Mouse (Mus musculus) neural tube, embryonic 14.5 days (tissue): ENCODE data around the gene Ergic3. TPM values are rescaled to one million over a fixed set of nuclear protein-coding genes. Genes with fewer than 3 reads are reported as not detected.

Source experiments
- ATAC-seq: fragments of 200-750 bp; cut with Nextera tagmentation; 2 replicates; pipeline ENCODE4 v1.8.0; 2017; ENCODE audit warnings: low read depth, mild to moderate bottlenecking, moderate TSS enrichment, moderate library complexity
- H3K27ac ChIP-seq: fragments of 300-500 bp; sonication (generic); 2 replicates; pipeline ENCODE4 v1.5.1; 2014; ENCODE audit warnings: low read depth, mild to moderate bottlenecking, control low read depth, low read length, moderate library complexity, mixed read lengths
- H3K27me3 ChIP-seq: fragments of 300-500 bp; sonication (generic); 2 replicates; pipeline ENCODE4 v1.6.1; 2014; ENCODE audit warnings: low read length; ENCODE audit not compliant: control insufficient read depth, insufficient read depth
- H3K36me3 ChIP-seq: fragments of 300-500 bp; sonication (generic); 2 replicates; pipeline ENCODE4 v1.6.1; 2014; ENCODE audit warnings: low read length, mixed read lengths; ENCODE audit not compliant: control insufficient read depth, insufficient read depth
- H3K4me1 ChIP-seq: fragments of 300-500 bp; sonication (generic); 2 replicates; pipeline ENCODE4 v1.6.1; 2014; ENCODE audit warnings: low read length; ENCODE audit not compliant: control insufficient read depth, insufficient read depth
- H3K4me2 ChIP-seq: fragments of 300-500 bp; sonication (generic); 2 replicates; pipeline ENCODE4 v1.6.1; 2014; ENCODE audit warnings: mild to moderate bottlenecking, low read depth, low read length, control low read depth
- H3K4me3 ChIP-seq: fragments of 300-500 bp; sonication (generic); 2 replicates; pipeline ENCODE4 v1.5.1; 2014; ENCODE audit warnings: low read depth, low read length, control low read depth, mixed read lengths
- H3K9ac ChIP-seq: fragments of 300-500 bp; sonication (generic); replicated peaks from 2 replicates; pipeline ENCODE4 v1.6.1; 2014; ENCODE audit warnings: low read depth, mild to moderate bottlenecking, control low read depth, low read length, mixed read lengths
- H3K9me3 ChIP-seq: fragments of 300-500 bp; sonication (generic); 2 replicates; pipeline ENCODE4 v1.6.1; 2016; ENCODE audit warnings: low read length; ENCODE audit not compliant: control insufficient read depth
- WGBS: fragments of 180-500 bp; shearing (Covaris S2); extraction: QIAGEN DNeasy Blood & Tissue Kit; methylation state at CpG from one replicate; pipeline ENCODE4 v1.1.7; 2014; 5-methylcytosine and 5-hydroxymethylcytosine counted together
- polyA plus RNA-seq: library from polyadenylated mRNA; unstranded; fragments of >200 nt; fragmentation: Nextera tagmentation; extraction: Ambion mirVana; gene quantifications from 2 replicates; pipeline ENCODE4 v1.2.1, GENCODE M21; 2014

Gene Ergic3
- polyA plus RNA-seq, 1 experiment from 2014 or later: 480 TPM

GRCm38 (mm10) chr2:155989085-155989484 lies 18.8 kb upstream of the Ergic3 start:
- H3K9ac ChIP-seq: no peak overlapping the region
- H3K4me3 ChIP-seq: no peak overlapping the region
- no peak for ATAC-seq
- 80% methylated on average over 4 of the region's 4 CpGs for WGBS
- peaks cover 71% of the 10 kb centered on the region for H3K36me3 ChIP-seq
- H3K4me2 ChIP-seq: no peak overlapping the region
- no peaks in the 10 kb centered on the region for H3K27me3 ChIP-seq
- no peaks in the 10 kb centered on the region for H3K9me3 ChIP-seq
- no peaks in the 10 kb centered on the region for H3K4me1 ChIP-seq
- H3K27ac ChIP-seq: no peak overlapping the region

- Histone ChIP-seq H3K27me3 (no peaks in the 10 kb centered on the region), H3K4me2 (no peak overlapping the region), H3K36me3 (peaks cover 75% of the 10 kb centered on the region), H3K9me3 (no peaks in the 10 kb centered on the region), H3K9ac (no peak overlapping the region), H3K27ac (no peak overlapping the region), H3K4me1 (no peaks in the 10 kb centered on the region), H3K4me3 (no peak overlapping the region)
- 95% methylated on average over 10 of the region's 10 CpGs for WGBS
- no peak for ATAC-seq
Observed at GRCm38 (mm10) chr2:155991151-155991550, 16.7 kb upstream of the Ergic3 start.

GRCm38 (mm10) chr2:155991863-155992321 lies 16.0 kb upstream of the Ergic3 start:
- Histone ChIP-seq H3K9me3 (no peaks in the 10 kb centered on the region), H3K27me3 (no peaks in the 10 kb centered on the region), H3K9ac (no peak overlapping the region), H3K4me2 (no peak overlapping the region), H3K4me3 (no peak overlapping the region), H3K27ac (no peak overlapping the region), H3K4me1 (no peaks in the 10 kb centered on the region), H3K36me3 (peaks cover 79% of the 10 kb centered on the region)
- ATAC-seq: no peak
- WGBS: 86% methylated on average over 14 of the region's 14 CpGs

GRCm38 (mm10) chr2:156005393-156005792 lies 2.5 kb upstream of the Ergic3 start:
- H3K4me3 ChIP-seq: no peak overlapping the region
- H3K9me3 ChIP-seq: no peaks in the 10 kb centered on the region
- no peak for ATAC-seq
- H3K4me2 ChIP-seq: no peak overlapping the region
- H3K9ac ChIP-seq: no peak overlapping the region
- WGBS: 95% methylated on average over 4 of the region's 4 CpGs
- H3K36me3 ChIP-seq: no peaks in the 10 kb centered on the region
- H3K4me1 ChIP-seq: peaks cover 7% of the 10 kb centered on the region
- no peaks in the 10 kb centered on the region for H3K27me3 ChIP-seq
- H3K27ac ChIP-seq: no peak overlapping the region

- no peak for ATAC-seq
- peaks cover 58% of the 10 kb centered on the region for H3K36me3 ChIP-seq
- no peak overlapping the region for H3K4me3 ChIP-seq
- H3K27me3 ChIP-seq: no peaks in the 10 kb centered on the region
- 87% methylated on average over 3 of the region's 3 CpGs for WGBS
- H3K4me2 ChIP-seq: no peak overlapping the region
- H3K4me1 ChIP-seq: no peaks in the 10 kb centered on the region
- no peaks in the 10 kb centered on the region for H3K9me3 ChIP-seq
- no peak overlapping the region for H3K9ac ChIP-seq
- H3K27ac ChIP-seq: no peak overlapping the region
Observed at GRCm38 (mm10) chr2:156018106-156018505, 10.3 kb downstream of the Ergic3 start.

- Histone ChIP-seq H3K27me3 (no peaks in the 10 kb centered on the region), H3K4me2 (no peak overlapping the region), H3K36me3 (peaks cover 27% of the 10 kb centered on the region), H3K9me3 (no peaks in the 10 kb centered on the region), H3K4me1 (no peaks in the 10 kb centered on the region), H3K9ac (no peak overlapping the region), H3K27ac (no peak overlapping the region), H3K4me3 (no peak overlapping the region)
- no peak for ATAC-seq
- WGBS: 86% methylated on average over 8 of the region's 8 CpGs
Observed at GRCm38 (mm10) chr2:156021219-156021618, 13.4 kb downstream of the Ergic3 start.

- H3K4me2 ChIP-seq: no peak overlapping the region
- H3K9ac ChIP-seq: no peak overlapping the region
- no peaks in the 10 kb centered on the region for H3K9me3 ChIP-seq
- no peak overlapping the region for H3K27ac ChIP-seq
- H3K4me3 ChIP-seq: no peak overlapping the region
- peaks cover 23% of the 10 kb centered on the region for H3K36me3 ChIP-seq
- H3K27me3 ChIP-seq: no peaks in the 10 kb centered on the region
- no peaks in the 10 kb centered on the region for H3K4me1 ChIP-seq
- ATAC-seq: no peak
- 86% methylated on average over 2 of the region's 2 CpGs for WGBS
Observed at GRCm38 (mm10) chr2:156021765-156022164, 13.9 kb downstream of the Ergic3 start.

GRCm38 (mm10) chr2:156025482-156025881 lies 17.6 kb downstream of the Ergic3 start:
- ATAC-seq: no peak
- H3K4me1 ChIP-seq: no peaks in the 10 kb centered on the region

GRCm38 (mm10) chr2:156039390-156039789 lies 31.5 kb downstream of the Ergic3 start:
- Histone ChIP-seq H3K9me3 (no peaks in the 10 kb centered on the region), H3K4me2 (no peak overlapping the region), H3K27me3 (no peaks in the 10 kb centered on the region), H3K4me3 (no peak overlapping the region), H3K36me3 (no peaks in the 10 kb centered on the region), H3K9ac (no peak overlapping the region), H3K4me1 (no peaks in the 10 kb centered on the region), H3K27ac (no peak overlapping the region)
- no peak for ATAC-seq
- 92% methylated on average over 3 of the region's 3 CpGs for WGBS

More at GRCm38 (mm10) chr2:156025482-156025881, 17.6 kb downstream of the Ergic3 start:
- Histone ChIP-seq H3K4me2 (no peak overlapping the region), H3K27me3 (no peaks in the 10 kb centered on the region), H3K9ac (no peak overlapping the region), H3K27ac (no peak overlapping the region), H3K36me3 (no peaks in the 10 kb centered on the region), H3K9me3 (no peaks in the 10 kb centered on the region), H3K4me3 (no peak overlapping the region)
